ENCODE assay signal across 33 mouse cellular contexts in the genomic region with DNA sequence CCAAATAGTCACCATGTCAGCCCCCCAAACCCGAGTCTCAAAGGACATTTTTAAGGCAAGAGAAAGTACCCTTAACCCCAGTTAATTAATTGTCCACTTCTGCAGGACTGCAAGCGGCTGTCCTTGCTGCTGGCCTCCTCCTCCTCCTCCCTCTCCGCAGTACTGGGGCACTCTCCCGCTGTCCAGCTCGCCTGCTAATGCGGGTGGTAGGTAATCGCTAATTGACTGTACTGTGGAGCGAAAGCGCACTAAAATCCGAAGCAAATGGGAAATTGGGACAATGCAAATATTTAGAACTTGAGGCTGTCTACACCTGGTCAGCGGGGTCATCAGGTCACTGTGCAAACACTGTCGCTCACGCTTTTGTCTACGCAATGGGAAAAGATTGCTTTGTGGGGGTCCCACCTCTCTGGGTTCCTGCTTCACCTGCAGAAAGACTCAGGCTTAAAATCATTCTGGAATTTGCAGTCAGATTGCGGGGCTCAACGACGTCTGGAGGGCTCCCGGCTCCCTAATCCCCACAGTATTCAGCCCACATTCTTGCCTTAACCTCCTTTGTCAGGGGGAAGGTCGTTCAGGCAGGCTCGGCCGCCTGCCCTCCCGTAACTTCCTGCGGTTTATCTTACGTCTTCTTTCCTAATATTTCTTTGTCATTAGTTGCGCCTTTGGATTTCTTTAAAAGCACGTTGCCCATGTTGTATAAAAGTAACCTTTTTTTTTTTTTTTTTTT. TPM values are rescaled to one million over a fixed set of nuclear protein-coding genes. Genes with fewer than 3 reads are reported as not detected.
A peak's percentile ranks its signal among the peaks of the same experiment; 100 is the strongest.
DNase-seq lines count a peak whose midpoint lies in the region; ATAC-seq and TF ChIP-seq lines count a peak whose summit lies in the region.
"Had no signal": no experiment of that assay in that cellular context is flagged by ENCODE, and none has a peak within 500 bp of the region (broad histone marks: within the 10 kb centered on the region; RNA-seq: fewer than 3 reads in every experiment).

No protein-coding gene starts in this region.

- TF ChIP-seq POLR2A in brain, embryonic 14.5 days (IDR thresholded peaks at IDR 0.05; ENCODE audit: borderline replicate concordance, extremely low read depth, insufficient read depth, insufficient read length, poor library complexity, severe bottlenecking) = no peak

- DNase-seq in heart, adult 11 months = peak; percentile 85
- DNase-seq in heart, postnatal 25 days (ENCODE audit: low spot score) = no peak
- peak; percentile 55 for DNase-seq in limb, embryonic 11.5 days (ENCODE audit: low spot score)
- no peak for DNase-seq in limb, embryonic 10.5 days (ENCODE audit: low spot score)
- peak; percentile 66 for DNase-seq in ES-CJ7 (ENCODE audit: low read depth, low spot score)
- DNase-seq in brain, embryonic 14.5 days (ENCODE audit: low read depth) = peak; percentile 18
- DNase-seq in adrenal gland, postnatal 36 days = no peak
- no peak for DNase-seq in retina, embryonic 14.5 days (ENCODE audit: low spot score)
- DNase-seq: adrenal gland, postnatal 10 days; cerebellum, adult 9-10 months; heart, postnatal 14 days; lung, postnatal 14 days; retina, postnatal 1 day; right cerebral cortex, postnatal 25 days; spleen, adult 18-20 months had no signal

- ATAC-seq in limb, embryonic 11.5 days (ENCODE audit: insufficient number of reproducible peaks, low FRiP score, low TSS enrichment, low read depth) = no peak
- ATAC-seq: activated CD4-positive, CD25-positive, alpha-beta regulatory T cell, adult 4 months; inflammation-experienced regulatory T-cells, adult 6 months; midbrain, embryonic 15.5 days; Patski had no signal

- no peaks in the 10 kb centered on the region for H3K36me3 ChIP-seq in limb, embryonic 11.5 days (ENCODE audit: control insufficient read depth, insufficient read depth, low read length)
- no peaks in the 10 kb centered on the region for H3K36me3 ChIP-seq in limb, embryonic 10.5 days
- H3K36me3 ChIP-seq: embryonic facial prominence, embryonic 13.5 days; forebrain, embryonic 12.5 days; G1E; heart, embryonic 10.5 days; midbrain, embryonic 15.5 days had no signal

- no peak overlapping the region for H3K4me2 ChIP-seq in limb, embryonic 11.5 days (ENCODE audit: low read depth, severe bottlenecking)
- H3K4me2 ChIP-seq: embryonic facial prominence, embryonic 13.5 days; forebrain, embryonic 12.5 days; midbrain, embryonic 15.5 days had no signal

- intact Hi-C loops in heart, postnatal 25 days (cut with DNase I) = no loop called here

- no peak overlapping the region for H3K4me3 ChIP-seq in limb, embryonic 11.5 days (ENCODE audit: low read depth, low read length)
- H3K4me3 ChIP-seq in limb, embryonic 10.5 days = no peak overlapping the region
- H3K4me3 ChIP-seq: embryonic facial prominence, embryonic 13.5 days; erythroblast, embryonic 14.5 days; forebrain, embryonic 12.5 days; left cerebral cortex, adult 2 months; midbrain, embryonic 15.5 days; myocyte had no signal

- H3K4me1 ChIP-seq in limb, embryonic 11.5 days (ENCODE audit: control insufficient read depth, insufficient read depth, low read length) = peaks cover 4% of the 10 kb centered on the region; the same call in 1 of the 2 replicates
- peaks cover 22% of the 10 kb centered on the region for H3K4me1 ChIP-seq in limb, embryonic 10.5 days

- H3K9ac ChIP-seq in limb, embryonic 11.5 days (ENCODE audit: low read length) = no peak overlapping the region
- H3K9ac ChIP-seq: embryonic facial prominence, embryonic 13.5 days; forebrain, embryonic 12.5 days; midbrain, embryonic 15.5 days had no signal

- TF ChIP-seq CTCF in brain, embryonic 14.5 days (IDR thresholded peaks at IDR 0.05; ENCODE audit: borderline replicate concordance, extremely low read depth, insufficient read depth, insufficient read length) = no peak

- no peak overlapping the region for H3K27ac ChIP-seq in limb, embryonic 11.5 days (replicated peaks; ENCODE audit: low read depth, low read length)
- no peak overlapping the region for H3K27ac ChIP-seq in limb, embryonic 10.5 days
- H3K27ac ChIP-seq: embryonic facial prominence, embryonic 13.5 days; forebrain, embryonic 12.5 days; heart, embryonic 10.5 days; left cerebral cortex, adult 2 months; midbrain, embryonic 15.5 days had no signal

- peaks cover 92% of the 10 kb centered on the region for H3K27me3 ChIP-seq in limb, embryonic 11.5 days (ENCODE audit: control insufficient read depth, insufficient read depth, low read length)
- peaks cover 100% of the 10 kb centered on the region for H3K27me3 ChIP-seq in limb, embryonic 10.5 days (ENCODE audit: low read depth, poor library complexity, severe bottlenecking)

- H3K9me3 ChIP-seq in limb, embryonic 11.5 days (ENCODE audit: control insufficient read depth, low read length) = no peaks in the 10 kb centered on the region
- no peaks in the 10 kb centered on the region for H3K9me3 ChIP-seq in limb, embryonic 10.5 days (replicated peaks)
- H3K9me3 ChIP-seq: embryonic facial prominence, embryonic 13.5 days; forebrain, embryonic 12.5 days; G1E; heart, embryonic 10.5 days; midbrain, embryonic 15.5 days had no signal

- WGBS in limb, embryonic 11.5 days = under 1% methylated on average over 26 of the region's 26 CpGs
- WGBS in limb, embryonic 10.5 days = under 1% methylated on average over 26 of the region's 26 CpGs

RNA-seq across cellular contexts. Expression of a gene that starts 15.2 kb away (rescaled TPM):
- total RNA-seq in heart, postnatal 25 days (2021) = not detected
- polyA plus RNA-seq in limb, embryonic 11.5 days (2014; fragmentation: Nextera tagmentation; extraction: Ambion mirVana) = 0.06 TPM in 1 of 2 replicates, not detected in the other
- polyA plus RNA-seq in limb, embryonic 10.5 days (2016; fragmentation: Nextera tagmentation; extraction: Ambion mirVana) = 0.23 TPM in 1 of 2 replicates, not detected in the other
- 0.97 and 2.7 TPM in 2 replicates for polyA plus RNA-seq in brain, embryonic 14.5 days (2012; rRNA removed)
- not detected for total RNA-seq in adrenal gland, postnatal 36 days (2021)
- total RNA-seq: adrenal gland, postnatal 10 days; gastrocnemius, adult 8-10 months; heart, postnatal 14 days; layer of hippocampus, postnatal 10 days; left cerebral cortex, adult 2 months; left cerebral cortex, postnatal 36 days; liver, adult 2 months; megakaryocyte-erythroid progenitor cell, adult 5-6 weeks had no signal
- polyA plus RNA-seq: embryonic facial prominence, embryonic 13.5 days; erythroblast, embryonic 14.5 days; frontal cortex, adult 2 months; G1E; heart, embryonic 10.5 days; inflammation-experienced regulatory T-cells, adult 6 months; liver, adult 2 months; lung, adult 2 months; Patski had no signal

Comparison
In these comparisons a context has a peak if more than half of its experiments do, and no peak if none do; other contexts are left out.
1. DNase-seq: peak in heart, adult 11 months (single experiment), limb, embryonic 11.5 days (single experiment), ES-CJ7 (single experiment) and brain, embryonic 14.5 days (single experiment); none in heart, postnatal 25 days (single experiment), limb, embryonic 10.5 days (single experiment), adrenal gland, postnatal 36 days (0 of 2) and retina, embryonic 14.5 days (single experiment).